Mouse (Mus musculus): ENCODE results near the gene Nckap5.

GRCm38 (mm10) chr1:126461527-126462354 is 368.9 kb downstream of the Nckap5 start:
- TF ChIP-seq CTCF (IDR thresholded peaks at IDR 0.05; ENCODE audit: low read depth): no peak
- no peak for TF ChIP-seq EP300 (IDR thresholded peaks at IDR 0.05; ENCODE audit: low read depth)

Data from liver, embryonic 14.5 days (tissue).